Mouse (Mus musculus): ENCODE measurements around the gene Gpr68. TPM values are rescaled to one million over a fixed set of nuclear protein-coding genes. Genes with fewer than 3 reads are reported as not detected.

Gene Gpr68
- polyA plus RNA-seq, 1 experiment from 2014 or later = 0.71 TPM

- H3K4me2 ChIP-seq = no peak overlapping the region
- H3K27ac ChIP-seq = no peak overlapping the region
- ATAC-seq (ENCODE audit: borderline replicate concordance, extremely low read depth, low FRiP score, low TSS enrichment) = no peak
- no peaks in the 10 kb centered on the region for H3K27me3 ChIP-seq
- H3K9ac ChIP-seq = no peak overlapping the region
- WGBS = 56% methylated on average over 11 of the region's 11 CpGs
- no peaks in the 10 kb centered on the region for H3K9me3 ChIP-seq
- no peak overlapping the region for H3K4me3 ChIP-seq
- H3K36me3 ChIP-seq = no peaks in the 10 kb centered on the region
- H3K4me1 ChIP-seq = no peaks in the 10 kb centered on the region
Measured at GRCm38 (mm10) chr12:100865509-100866078, 42.4 kb downstream of the Gpr68 start.

DNA sequence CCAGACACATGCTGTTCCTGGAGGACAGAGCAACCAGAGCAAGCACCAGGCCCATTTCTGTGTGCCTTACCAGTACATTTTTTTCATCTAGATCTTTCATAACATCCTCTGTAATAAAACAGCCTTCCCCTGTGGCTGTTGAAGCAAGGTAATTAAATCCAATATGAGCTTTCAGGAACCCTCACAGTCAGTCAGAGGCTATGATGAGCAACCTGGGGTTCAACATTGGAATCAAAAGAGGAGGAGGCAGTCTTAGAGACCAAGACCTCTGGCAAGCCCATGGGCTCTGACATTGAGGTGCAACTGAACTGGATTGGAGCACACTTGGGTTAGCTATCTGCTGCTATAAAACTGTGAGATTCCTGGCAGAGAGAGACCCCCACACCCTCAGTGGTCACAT lies 42.9 kb downstream of the Gpr68 start:
- Histone ChIP-seq H3K4me1 (no peaks in the 10 kb centered on the region), H3K27me3 (no peaks in the 10 kb centered on the region), H3K4me2 (no peak overlapping the region), H3K9ac (no peak overlapping the region), H3K9me3 (no peaks in the 10 kb centered on the region), H3K36me3 (no peaks in the 10 kb centered on the region), H3K27ac (no peak overlapping the region), H3K4me3 (no peak overlapping the region)
- no peak for ATAC-seq (ENCODE audit: borderline replicate concordance, extremely low read depth, low FRiP score, low TSS enrichment)

DNA sequence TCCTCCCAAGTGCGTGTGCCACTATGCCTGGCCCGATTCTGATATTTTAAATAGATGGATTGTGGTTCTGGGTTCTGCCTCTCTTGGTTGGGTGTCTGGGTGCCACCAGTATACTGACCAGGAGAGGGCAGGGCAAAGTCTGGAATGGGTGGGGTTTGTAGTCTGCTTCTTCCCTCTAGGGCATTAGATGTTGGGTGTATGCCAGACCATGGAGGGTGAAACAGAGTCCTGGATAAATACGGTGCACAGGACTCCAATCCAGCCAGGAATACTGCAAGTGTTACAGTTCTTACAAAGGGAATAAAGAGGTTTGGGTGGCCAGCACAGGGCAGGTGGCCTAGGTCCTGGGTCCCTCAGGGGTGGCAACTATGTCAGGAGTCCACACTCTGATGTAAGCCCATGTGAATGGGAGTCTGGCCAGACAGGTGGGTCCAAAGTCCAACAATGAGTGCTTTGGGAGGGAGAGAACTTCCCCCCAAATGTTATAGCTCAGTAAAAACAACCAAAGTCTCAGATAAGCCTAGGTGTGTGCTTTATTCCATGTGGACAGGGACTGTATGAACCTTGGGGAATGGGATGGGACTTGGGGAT lies 45.0 kb downstream of the Gpr68 start:
- 76% methylated on average over 3 of the region's 3 CpGs for WGBS
- Histone ChIP-seq H3K9ac (no peak overlapping the region), H3K27me3 (no peaks in the 10 kb centered on the region), H3K4me2 (no peak overlapping the region), H3K4me3 (no peak overlapping the region), H3K4me1 (no peaks in the 10 kb centered on the region), H3K27ac (no peak overlapping the region), H3K9me3 (no peaks in the 10 kb centered on the region), H3K36me3 (no peaks in the 10 kb centered on the region)
- no peak; the same call in 1 of the 2 replicates for ATAC-seq (ENCODE audit: borderline replicate concordance, extremely low read depth, low FRiP score, low TSS enrichment)

GRCm38 (mm10) chr12:100862272-100862671 lies 45.7 kb downstream of the Gpr68 start:
- H3K27ac ChIP-seq = no peak overlapping the region
- no peak for ATAC-seq (ENCODE audit: borderline replicate concordance, extremely low read depth, low FRiP score, low TSS enrichment)
- H3K27me3 ChIP-seq = no peaks in the 10 kb centered on the region
- H3K4me1 ChIP-seq = no peaks in the 10 kb centered on the region
- 77% methylated on average over 3 of the region's 3 CpGs for WGBS
- no peak overlapping the region for H3K4me3 ChIP-seq
- no peak overlapping the region for H3K4me2 ChIP-seq
- no peaks in the 10 kb centered on the region for H3K9me3 ChIP-seq
- H3K36me3 ChIP-seq = no peaks in the 10 kb centered on the region
- no peak overlapping the region for H3K9ac ChIP-seq

DNA sequence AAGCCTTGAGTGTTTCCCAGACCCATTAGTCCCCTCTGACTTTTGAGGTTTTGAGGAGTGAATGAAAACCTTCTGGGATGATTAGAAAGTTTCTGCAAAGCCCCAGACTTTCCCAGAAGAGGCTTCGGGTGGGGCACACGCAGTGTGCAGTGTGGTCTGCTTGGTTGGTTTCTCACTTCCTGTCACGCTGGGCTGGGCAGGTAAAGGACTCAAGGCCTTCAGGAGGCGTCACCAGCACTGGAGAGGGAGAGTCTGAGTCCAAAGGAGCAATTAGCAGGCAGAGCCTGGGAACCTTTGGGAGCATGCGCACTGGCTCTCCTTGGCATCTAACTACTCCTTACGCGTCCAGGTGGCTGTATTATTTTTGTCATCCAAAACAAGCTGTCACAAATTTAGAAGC lies 50.2 kb downstream of the Gpr68 start:
- ATAC-seq (ENCODE audit: borderline replicate concordance, extremely low read depth, low FRiP score, low TSS enrichment) = no peak
- no peaks in the 10 kb centered on the region for H3K36me3 ChIP-seq
- H3K9me3 ChIP-seq = no peaks in the 10 kb centered on the region
- 70% methylated on average over 7 of the region's 7 CpGs for WGBS
- no peak overlapping the region for H3K4me2 ChIP-seq
- no peak overlapping the region for H3K27ac ChIP-seq
- no peaks in the 10 kb centered on the region for H3K4me1 ChIP-seq
- H3K4me3 ChIP-seq = no peak overlapping the region
- no peaks in the 10 kb centered on the region for H3K27me3 ChIP-seq
- H3K9ac ChIP-seq = no peak overlapping the region

- 74% methylated on average over 2 of the region's 2 CpGs for WGBS
- no peak for ATAC-seq (ENCODE audit: borderline replicate concordance, extremely low read depth, low FRiP score, low TSS enrichment)
- H3K9me3 ChIP-seq = no peaks in the 10 kb centered on the region
- H3K27me3 ChIP-seq = no peaks in the 10 kb centered on the region
- no peak overlapping the region for H3K9ac ChIP-seq
- no peaks in the 10 kb centered on the region for H3K36me3 ChIP-seq
- H3K4me3 ChIP-seq = no peak overlapping the region
- no peak overlapping the region for H3K27ac ChIP-seq
- H3K4me2 ChIP-seq = no peak overlapping the region
- no peaks in the 10 kb centered on the region for H3K4me1 ChIP-seq
Measured at GRCm38 (mm10) chr12:100856337-100856736, 51.7 kb downstream of the Gpr68 start.

- no peaks in the 10 kb centered on the region for H3K4me1 ChIP-seq
- H3K9me3 ChIP-seq = no peaks in the 10 kb centered on the region
- 67% methylated on average over 3 of the region's 3 CpGs for WGBS
Measured at GRCm38 (mm10) chr12:100852370-100852769, 55.6 kb downstream of the Gpr68 start.

GRCm38 (mm10) chr12:100849421-100850138 lies 58.4 kb downstream of the Gpr68 start:
- Histone ChIP-seq H3K9ac (no peak overlapping the region), H3K4me3 (no peak overlapping the region), H3K9me3 (no peaks in the 10 kb centered on the region), H3K27me3 (no peaks in the 10 kb centered on the region), H3K27ac (no peak overlapping the region), H3K4me2 (no peak overlapping the region), H3K4me1 (no peaks in the 10 kb centered on the region), H3K36me3 (no peaks in the 10 kb centered on the region)
- peak; percentile 40; the same call in 1 of the 2 replicates for ATAC-seq (ENCODE audit: borderline replicate concordance, extremely low read depth, low FRiP score, low TSS enrichment)
- WGBS = 69% methylated on average over 7 of the region's 7 CpGs

More at GRCm38 (mm10) chr12:100852370-100852769, 55.6 kb downstream of the Gpr68 start:
- H3K4me3 ChIP-seq = no peak overlapping the region
- no peak for ATAC-seq (ENCODE audit: borderline replicate concordance, extremely low read depth, low FRiP score, low TSS enrichment)
- no peak overlapping the region for H3K27ac ChIP-seq
- H3K36me3 ChIP-seq = no peaks in the 10 kb centered on the region
- H3K27me3 ChIP-seq = no peaks in the 10 kb centered on the region
- no peak overlapping the region for H3K4me2 ChIP-seq
- H3K9ac ChIP-seq = no peak overlapping the region

GRCm38 (mm10) chr12:100847437-100848080 lies 60.4 kb downstream of the Gpr68 start:
- WGBS = 49% methylated on average over 11 of the region's 11 CpGs
- Histone ChIP-seq H3K9me3 (no peaks in the 10 kb centered on the region), H3K27me3 (no peaks in the 10 kb centered on the region), H3K36me3 (no peaks in the 10 kb centered on the region), H3K4me3 (no peak overlapping the region), H3K27ac (no peak overlapping the region), H3K9ac (no peak overlapping the region), H3K4me2 (no peak overlapping the region), H3K4me1 (no peaks in the 10 kb centered on the region)
- no peak for ATAC-seq (ENCODE audit: borderline replicate concordance, extremely low read depth, low FRiP score, low TSS enrichment)

DNA sequence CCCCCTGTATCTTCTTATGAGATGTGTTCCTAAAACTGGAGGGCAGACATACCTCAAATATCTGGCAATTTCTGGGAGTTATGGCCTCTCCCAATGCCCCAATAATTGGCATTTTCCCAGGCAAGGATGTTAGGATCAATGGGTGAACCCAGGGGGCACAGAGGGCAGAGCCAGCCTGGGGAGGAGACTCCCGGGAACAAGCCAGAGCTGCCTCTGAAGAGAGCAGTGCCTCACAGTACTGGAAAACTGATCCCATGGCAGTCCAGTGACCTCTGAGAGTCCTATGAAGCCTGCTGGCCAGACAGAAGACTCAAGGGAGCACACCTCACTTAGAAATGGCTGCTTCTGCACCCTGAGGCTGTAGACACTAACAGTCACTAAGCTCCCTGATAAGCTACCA lies 61.4 kb downstream of the Gpr68 start:
- Histone ChIP-seq H3K36me3 (no peaks in the 10 kb centered on the region), H3K9ac (no peak overlapping the region), H3K4me3 (no peak overlapping the region), H3K27ac (no peak overlapping the region), H3K4me1 (no peaks in the 10 kb centered on the region), H3K9me3 (no peaks in the 10 kb centered on the region), H3K4me2 (no peak overlapping the region), H3K27me3 (no peaks in the 10 kb centered on the region)
- 18% methylated on average over 1 of the region's 1 CpGs for WGBS
- ATAC-seq (ENCODE audit: borderline replicate concordance, extremely low read depth, low FRiP score, low TSS enrichment) = no peak

DNA sequence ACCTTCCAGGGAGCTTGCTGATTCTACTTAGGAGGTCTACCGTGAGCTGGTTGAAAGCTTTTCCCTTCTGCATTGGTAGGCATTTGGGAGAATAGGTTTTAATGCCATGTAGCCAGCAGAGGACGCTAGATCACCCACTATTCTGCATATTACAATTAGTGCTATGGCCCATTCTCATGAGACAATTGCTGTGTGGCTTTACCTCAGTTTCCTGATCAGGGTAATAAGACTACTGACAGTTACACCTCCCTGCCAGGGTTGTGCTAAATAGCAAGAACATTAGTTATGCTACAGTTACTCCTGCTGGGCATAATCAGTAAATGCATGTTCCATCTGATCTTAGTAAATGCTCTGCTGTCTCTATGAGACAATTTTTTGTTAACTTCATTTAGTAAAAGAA lies 62.2 kb downstream of the Gpr68 start:
- Histone ChIP-seq H3K27ac (no peak overlapping the region), H3K4me3 (no peak overlapping the region), H3K9ac (no peak overlapping the region), H3K36me3 (no peaks in the 10 kb centered on the region), H3K4me2 (no peak overlapping the region), H3K9me3 (no peaks in the 10 kb centered on the region), H3K27me3 (no peaks in the 10 kb centered on the region), H3K4me1 (no peaks in the 10 kb centered on the region)
- no peak for ATAC-seq (ENCODE audit: borderline replicate concordance, extremely low read depth, low FRiP score, low TSS enrichment)
- 30% methylated on average over 2 of the region's 2 CpGs for WGBS

GRCm38 (mm10) chr12:100844546-100844945 lies 63.5 kb downstream of the Gpr68 start:
- no peaks in the 10 kb centered on the region for H3K4me1 ChIP-seq
- 81% methylated on average over 7 of the region's 7 CpGs for WGBS
- H3K36me3 ChIP-seq = no peaks in the 10 kb centered on the region
- no peak overlapping the region for H3K4me3 ChIP-seq
- no peak overlapping the region for H3K9ac ChIP-seq
- H3K27me3 ChIP-seq = no peaks in the 10 kb centered on the region
- no peak overlapping the region for H3K4me2 ChIP-seq
- H3K27ac ChIP-seq = no peak overlapping the region
- H3K9me3 ChIP-seq = no peaks in the 10 kb centered on the region
- no peak for ATAC-seq (ENCODE audit: borderline replicate concordance, extremely low read depth, low FRiP score, low TSS enrichment)
